Mouse (Mus musculus) erythroblast, embryonic 14.5 days (primary cell): Measurements from ENCODE around the gene B4galt5. TPM values are rescaled to one million over a fixed set of nuclear protein-coding genes. Genes with fewer than 3 reads are reported as not detected.

ENCODE experiments used
- H3K27me3 ChIP-seq: 2 replicates; pipeline ENCODE4 v1.6.1; 2012; ENCODE audit warnings: inconsistent platforms; ENCODE audit not compliant: control insufficient read depth
- H3K36me3 ChIP-seq: 2 replicates; pipeline ENCODE4 v1.6.1; 2012; ENCODE audit warnings: mild to moderate bottlenecking, inconsistent platforms; ENCODE audit not compliant: control insufficient read depth
- H3K4me1 ChIP-seq: 2 replicates; pipeline ENCODE4 v1.6.1; 2012; ENCODE audit warnings: inconsistent platforms; ENCODE audit not compliant: control insufficient read depth
- H3K4me3 ChIP-seq: replicated peaks from 2 replicates; pipeline ENCODE3; 2012; ENCODE audit warnings: moderate library complexity, mild to moderate bottlenecking, inconsistent platforms
- H3K9me3 ChIP-seq: 2 replicates; pipeline ENCODE4 v1.6.1; 2012; ENCODE audit warnings: low read length, inconsistent platforms, mixed read lengths; ENCODE audit not compliant: control insufficient read depth
- GATA1 ChIP-seq: IDR thresholded peaks from 2 replicates; pipeline ENCODE4 v1.6.1; 2012; ENCODE audit warnings: low read length, inconsistent platforms, mixed read lengths
- TAL1 ChIP-seq: IDR thresholded peaks from 3 replicates; pipeline ENCODE4 v1.6.1; 2012; ENCODE audit warnings: low read length, inconsistent platforms, mixed read lengths
- polyA plus RNA-seq: library from polyadenylated mRNA; stranded (reverse); fragments of >175 nt; gene quantifications from 2 replicates; pipeline ENCODE4 v1.2.3, GENCODE M21; 2012

The B4galt5 gene
- polyA plus RNA-seq, 1 experiment: 0.28 TPM

GRCm38 (mm10) chr2:167329478-167330262, 19.3 kb downstream of the B4galt5 start:
- Histone ChIP-seq H3K36me3 (no peaks in the 10 kb centered on the region), H3K4me1 (peaks cover 14% of the 10 kb centered on the region), H3K9me3 (no peaks in the 10 kb centered on the region), H3K27me3 (no peaks in the 10 kb centered on the region), H3K4me3 (no peak overlapping the region)
- TF ChIP-seq GATA1 (no peak), TAL1 (no peak)

- Histone ChIP-seq H3K27me3 (no peaks in the 10 kb centered on the region), H3K4me3 (no peak overlapping the region), H3K4me1 (peaks cover 5% of the 10 kb centered on the region), H3K36me3 (no peaks in the 10 kb centered on the region), H3K9me3 (no peaks in the 10 kb centered on the region)
- TF ChIP-seq TAL1 (no peak), GATA1 (no peak)
These were observed 20.6 kb downstream of the B4galt5 start for GRCm38 (mm10) chr2:167328340-167328739.

- TF ChIP-seq GATA1 (no peak), TAL1 (no peak)
- Histone ChIP-seq H3K36me3 (no peaks in the 10 kb centered on the region), H3K9me3 (no peaks in the 10 kb centered on the region), H3K27me3 (no peaks in the 10 kb centered on the region), H3K4me3 (no peak overlapping the region), H3K4me1 (peaks cover 1% of the 10 kb centered on the region)
These were observed 22.4 kb downstream of the B4galt5 start for GRCm38 (mm10) chr2:167326582-167326981.

- no peaks in the 10 kb centered on the region for H3K36me3 ChIP-seq
- H3K27me3 ChIP-seq: no peaks in the 10 kb centered on the region
These were observed 24.6 kb downstream of the B4galt5 start for GRCm38 (mm10) chr2:167324151-167324930.

DNA sequence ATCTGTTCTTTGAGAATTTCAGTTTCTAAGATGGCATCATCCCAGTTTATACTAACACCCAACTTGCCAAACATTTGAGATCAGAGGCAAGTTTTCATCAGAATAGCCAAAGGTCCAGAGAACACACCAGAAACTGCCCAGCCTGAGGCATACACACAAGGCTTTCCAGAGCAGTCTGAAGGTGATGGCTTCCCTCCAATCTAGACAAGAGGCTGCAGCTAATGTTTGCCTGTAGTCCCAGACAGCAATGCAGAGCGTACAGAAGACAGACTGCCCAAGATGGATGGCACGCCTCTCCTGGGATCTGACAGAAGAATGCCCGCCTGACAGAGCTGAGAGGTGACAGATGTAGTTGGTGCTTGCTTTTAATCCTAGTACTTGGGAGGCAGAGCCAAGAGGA, 25.9 kb downstream of the B4galt5 start:
- Histone ChIP-seq H3K27me3 (no peaks in the 10 kb centered on the region), H3K4me1 (peaks cover 8% of the 10 kb centered on the region), H3K9me3 (no peaks in the 10 kb centered on the region), H3K4me3 (no peak overlapping the region), H3K36me3 (no peaks in the 10 kb centered on the region)
- TF ChIP-seq GATA1: no peak
- no peak for TF ChIP-seq TAL1

More at GRCm38 (mm10) chr2:167324151-167324930, 24.6 kb downstream of the B4galt5 start:
- Histone ChIP-seq H3K4me1 (peaks cover 2% of the 10 kb centered on the region; the same call in 1 of the 2 replicates), H3K4me3 (no peak overlapping the region), H3K9me3 (no peaks in the 10 kb centered on the region)
- TF ChIP-seq TAL1: no peak
- no peak for TF ChIP-seq GATA1

DNA sequence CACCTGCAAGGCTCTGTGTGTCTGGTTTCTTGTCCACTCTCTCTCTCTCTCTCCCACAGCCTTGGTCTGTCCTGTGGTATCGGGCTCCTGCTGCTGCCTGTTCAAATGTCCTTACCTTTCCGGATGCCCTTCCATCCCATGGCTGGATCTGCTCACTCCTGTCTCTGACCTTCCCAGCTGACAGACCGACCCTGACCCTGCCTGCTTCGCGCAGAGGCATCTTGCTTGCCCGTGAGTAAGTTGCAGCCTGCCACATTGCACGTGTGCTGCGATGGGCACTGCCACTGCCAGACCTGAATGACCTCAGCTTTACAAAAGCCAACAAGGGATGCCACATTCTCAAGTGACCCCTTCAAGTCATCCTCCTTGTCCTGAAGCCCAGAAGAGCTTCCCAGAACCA, 27.6 kb downstream of the B4galt5 start:
- Histone ChIP-seq H3K9me3 (no peaks in the 10 kb centered on the region), H3K36me3 (no peaks in the 10 kb centered on the region), H3K4me3 (no peak overlapping the region), H3K4me1 (peaks cover 8% of the 10 kb centered on the region), H3K27me3 (no peaks in the 10 kb centered on the region)
- TF ChIP-seq TAL1: no peak

DNA sequence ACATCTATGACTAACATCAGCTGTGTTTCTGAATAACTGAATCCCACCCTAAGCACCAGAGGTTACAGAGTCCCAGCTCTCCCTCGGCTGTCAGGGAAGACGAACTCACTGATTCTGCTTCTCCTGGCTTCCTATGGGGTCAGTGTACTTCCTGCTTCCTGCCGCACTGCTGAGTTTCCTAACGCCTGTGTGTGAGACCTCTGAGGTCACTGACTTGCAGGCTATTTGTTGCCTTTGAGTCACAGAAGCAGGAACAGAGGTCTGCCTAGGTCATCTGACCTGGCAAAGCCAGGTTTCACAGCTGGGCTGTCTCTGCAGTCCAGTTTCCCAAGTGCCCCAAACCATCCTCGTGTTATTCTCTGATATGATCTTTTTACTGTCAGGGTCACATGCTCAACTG, 30.0 kb downstream of the B4galt5 start:
- no peaks in the 10 kb centered on the region for H3K27me3 ChIP-seq
- H3K4me3 ChIP-seq: no peak overlapping the region
- H3K9me3 ChIP-seq: no peaks in the 10 kb centered on the region
- peaks cover 22% of the 10 kb centered on the region for H3K4me1 ChIP-seq
- no peaks in the 10 kb centered on the region for H3K36me3 ChIP-seq
- TF ChIP-seq GATA1: no peak
- TF ChIP-seq TAL1: no peak

DNA sequence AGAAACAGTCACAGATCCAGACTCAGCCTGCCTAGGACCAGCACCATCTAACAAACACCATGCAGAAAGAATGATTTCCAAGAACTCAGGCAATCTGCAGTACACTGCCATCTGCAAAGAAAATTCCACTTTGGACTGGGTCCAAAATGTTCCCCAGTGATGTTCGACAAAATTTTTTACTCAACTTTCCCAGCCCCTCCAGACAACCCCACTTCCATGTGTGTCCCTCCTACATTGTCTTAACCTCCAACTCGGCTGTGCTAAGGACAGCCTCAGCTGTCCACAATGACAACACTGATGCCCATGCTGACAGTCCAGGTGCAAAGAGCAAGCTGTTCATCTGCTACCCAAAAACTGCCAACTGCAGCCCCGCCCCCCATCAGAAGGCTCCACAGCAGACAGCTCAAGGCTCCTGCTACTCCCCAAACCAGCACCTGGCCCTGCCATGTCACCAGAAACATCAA, 32.2 kb downstream of the B4galt5 start:
- Histone ChIP-seq H3K9me3 (no peaks in the 10 kb centered on the region), H3K4me3 (no peak overlapping the region), H3K4me1 (peaks cover 34% of the 10 kb centered on the region), H3K36me3 (no peaks in the 10 kb centered on the region), H3K27me3 (no peaks in the 10 kb centered on the region)
- no peak for TF ChIP-seq TAL1
- TF ChIP-seq GATA1: no peak

DNA sequence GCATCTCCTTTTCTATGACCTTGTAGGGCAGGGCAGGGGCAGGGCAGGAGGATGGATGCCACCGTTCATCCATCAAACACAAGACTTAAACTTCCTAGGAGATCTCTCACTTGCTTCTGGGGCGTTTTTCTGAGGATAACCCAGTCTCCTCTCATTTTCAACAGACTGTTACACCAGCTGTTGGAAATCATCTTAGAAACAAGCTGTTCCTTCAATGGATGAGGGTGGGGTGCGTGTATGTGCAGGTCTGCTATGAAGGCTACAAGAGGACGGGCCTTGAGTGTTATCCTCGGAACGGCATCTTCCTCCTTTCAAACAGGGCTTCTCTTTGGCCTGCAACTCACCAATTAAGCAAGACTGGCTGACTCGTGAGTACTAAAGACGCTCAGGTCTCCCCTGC, 34.5 kb downstream of the B4galt5 start:
- H3K27me3 ChIP-seq: no peaks in the 10 kb centered on the region
- no peaks in the 10 kb centered on the region for H3K9me3 ChIP-seq
- H3K36me3 ChIP-seq: no peaks in the 10 kb centered on the region
- TF ChIP-seq TAL1: no peak
- TF ChIP-seq GATA1: no peak
- peaks cover 33% of the 10 kb centered on the region for H3K4me1 ChIP-seq
- no peak overlapping the region for H3K4me3 ChIP-seq
